Mouse (Mus musculus) forebrain, embryonic 16.5 days (tissue): ENCODE results near the gene Tenm4. TPM values are rescaled to one million over a fixed set of nuclear protein-coding genes. Genes with fewer than 3 reads are reported as not detected.

Source experiments
- ATAC-seq: fragments of 200-750 bp; cut with Nextera tagmentation; 2 replicates; pipeline ENCODE4 v1.8.0; 2017; ENCODE audit warnings: mild to moderate bottlenecking, moderate library complexity
- H3K27ac ChIP-seq: fragments of 300-500 bp; sonication (generic); 2 replicates; pipeline ENCODE4 v1.5.1; 2014; ENCODE audit warnings: low read length, control low read depth
- H3K27me3 ChIP-seq: fragments of 300-500 bp; sonication (generic); replicated peaks from 2 replicates; pipeline ENCODE4 v1.6.1; 2014; ENCODE audit warnings: low read length; ENCODE audit not compliant: control insufficient read depth, insufficient read depth
- H3K36me3 ChIP-seq: fragments of 300-500 bp; sonication (generic); 2 replicates; pipeline ENCODE4 v1.6.1; 2014; ENCODE audit not compliant: control insufficient read depth, insufficient read depth
- H3K4me1 ChIP-seq: fragments of 300-500 bp; sonication (generic); replicated peaks from 2 replicates; pipeline ENCODE4 v1.6.1; 2014; ENCODE audit warnings: low read length; ENCODE audit not compliant: control insufficient read depth, insufficient read depth
- H3K4me2 ChIP-seq: fragments of 300-500 bp; sonication (generic); 2 replicates; pipeline ENCODE4 v1.6.1; 2014; ENCODE audit warnings: mild to moderate bottlenecking, low read length, control low read depth
- H3K4me3 ChIP-seq: fragments of 300-500 bp; sonication (generic); replicated peaks from 2 replicates; pipeline ENCODE4 v1.5.1; 2014; ENCODE audit warnings: mild to moderate bottlenecking, low read length, control low read depth
- H3K9ac ChIP-seq: fragments of 300-500 bp; sonication (generic); replicated peaks from 2 replicates; pipeline ENCODE4 v1.6.1; 2014; ENCODE audit warnings: low read depth, low read length, control low read depth
- H3K9me3 ChIP-seq: fragments of 300-500 bp; sonication (generic); 2 replicates; pipeline ENCODE4 v1.6.1; 2016; ENCODE audit warnings: low read length; ENCODE audit not compliant: control insufficient read depth
- WGBS: fragments of 180-500 bp; shearing (Covaris S2); extraction: QIAGEN DNeasy Blood & Tissue Kit; methylation state at CpG from one replicate; pipeline ENCODE4 v1.1.7; 2014; 5-methylcytosine and 5-hydroxymethylcytosine counted together
- polyA plus RNA-seq: library from polyadenylated mRNA; unstranded; fragments of >200 nt; fragmentation: Nextera tagmentation; extraction: Ambion mirVana; gene quantifications from 2 replicates; pipeline ENCODE4 v1.2.1, GENCODE M21; 2015

Gene Tenm4
- polyA plus RNA-seq, 1 experiment from 2014 or later: 105 TPM

GRCm38 (mm10) chr7:96806561-96806960, 635.5 kb downstream of the Tenm4 start:
- no peaks in the 10 kb centered on the region for H3K9me3 ChIP-seq
- no peaks in the 10 kb centered on the region for H3K27me3 ChIP-seq
- no peak for ATAC-seq
- no peak overlapping the region for H3K4me2 ChIP-seq
- peaks cover 11% of the 10 kb centered on the region for H3K4me1 ChIP-seq
- H3K9ac ChIP-seq: no peak overlapping the region
- H3K4me3 ChIP-seq: no peak overlapping the region
- H3K36me3 ChIP-seq: no peaks in the 10 kb centered on the region
- WGBS: 81% methylated on average over 1 of the region's 1 CpGs
- no peak overlapping the region for H3K27ac ChIP-seq

- Histone ChIP-seq H3K9ac (no peak overlapping the region), H3K36me3 (no peaks in the 10 kb centered on the region), H3K27ac (peak overlapping the region; percentile 16; the same call in 1 of the 2 replicates), H3K9me3 (no peaks in the 10 kb centered on the region), H3K4me2 (no peak overlapping the region), H3K27me3 (no peaks in the 10 kb centered on the region), H3K4me1 (peaks cover 11% of the 10 kb centered on the region), H3K4me3 (no peak overlapping the region)
- 0 out of 2 replicates have a peak, but pooled peaks have one; percentile 19 for ATAC-seq
- 34% methylated on average over 15 of the region's 15 CpGs for WGBS
Observed at GRCm38 (mm10) chr7:96807281-96808058, 636.4 kb downstream of the Tenm4 start.

GRCm38 (mm10) chr7:96808059-96808646, 637.1 kb downstream of the Tenm4 start:
- Histone ChIP-seq H3K9ac (no peak overlapping the region), H3K4me1 (peaks cover 11% of the 10 kb centered on the region), H3K27ac (no peak overlapping the region), H3K9me3 (no peaks in the 10 kb centered on the region), H3K27me3 (no peaks in the 10 kb centered on the region), H3K4me3 (no peak overlapping the region), H3K36me3 (no peaks in the 10 kb centered on the region), H3K4me2 (no peak overlapping the region)
- WGBS: 56% methylated on average over 7 of the region's 7 CpGs
- ATAC-seq: peak; percentile 39

GRCm38 (mm10) chr7:96811691-96812090, 640.6 kb downstream of the Tenm4 start:
- no peaks in the 10 kb centered on the region for H3K27me3 ChIP-seq

GRCm38 (mm10) chr7:96813036-96813435, 642.0 kb downstream of the Tenm4 start:
- ATAC-seq: no peak
- 84% methylated on average over 5 of the region's 5 CpGs for WGBS
- H3K9me3 ChIP-seq: no peaks in the 10 kb centered on the region

More at GRCm38 (mm10) chr7:96811691-96812090, 640.6 kb downstream of the Tenm4 start:
- Histone ChIP-seq H3K9me3 (no peaks in the 10 kb centered on the region), H3K9ac (no peak overlapping the region), H3K36me3 (no peaks in the 10 kb centered on the region), H3K27ac (no peak overlapping the region), H3K4me2 (no peak overlapping the region), H3K4me1 (peaks cover 17% of the 10 kb centered on the region), H3K4me3 (no peak overlapping the region)
- 81% methylated on average over 11 of the region's 11 CpGs for WGBS
- ATAC-seq: peak; percentile 18; the same call in 1 of the 2 replicates

GRCm38 (mm10) chr7:96813497-96814400, 642.7 kb downstream of the Tenm4 start:
- H3K4me1 ChIP-seq: peaks cover 12% of the 10 kb centered on the region
- WGBS: 89% methylated on average over 9 of the region's 9 CpGs
- ATAC-seq: no peak

More at GRCm38 (mm10) chr7:96813036-96813435, 642.0 kb downstream of the Tenm4 start:
- Histone ChIP-seq H3K9ac (no peak overlapping the region), H3K27me3 (no peaks in the 10 kb centered on the region), H3K4me2 (no peak overlapping the region), H3K36me3 (no peaks in the 10 kb centered on the region), H3K4me1 (peaks cover 14% of the 10 kb centered on the region), H3K4me3 (no peak overlapping the region), H3K27ac (peak overlapping the region; percentile 20; the same call in 1 of the 2 replicates)

GRCm38 (mm10) chr7:96814581-96814980, 643.5 kb downstream of the Tenm4 start:
- Histone ChIP-seq H3K9me3 (no peaks in the 10 kb centered on the region), H3K36me3 (no peaks in the 10 kb centered on the region), H3K4me1 (peaks cover 14% of the 10 kb centered on the region), H3K4me2 (no peak overlapping the region), H3K27me3 (no peaks in the 10 kb centered on the region), H3K9ac (no peak overlapping the region), H3K27ac (no peak overlapping the region), H3K4me3 (no peak overlapping the region)
- no peak for ATAC-seq

More at GRCm38 (mm10) chr7:96813497-96814400, 642.7 kb downstream of the Tenm4 start:
- Histone ChIP-seq H3K9me3 (no peaks in the 10 kb centered on the region), H3K4me3 (no peak overlapping the region), H3K9ac (no peak overlapping the region), H3K27me3 (no peaks in the 10 kb centered on the region), H3K27ac (0 out of 2 replicates have a peak overlapping the region, but pooled peaks have one; percentile 17), H3K36me3 (no peaks in the 10 kb centered on the region), H3K4me2 (no peak overlapping the region)

- no peaks in the 10 kb centered on the region for H3K36me3 ChIP-seq
- no peaks in the 10 kb centered on the region for H3K27me3 ChIP-seq
- no peak overlapping the region for H3K4me3 ChIP-seq
- peak; percentile 30; the same call in 1 of the 2 replicates for ATAC-seq
- H3K9me3 ChIP-seq: no peaks in the 10 kb centered on the region
- 49% methylated on average over 6 of the region's 6 CpGs for WGBS
- no peak overlapping the region for H3K4me2 ChIP-seq
- H3K27ac ChIP-seq: peak overlapping the region; percentile 42
- H3K9ac ChIP-seq: no peak overlapping the region; the same call in 1 of the 2 replicates
- peaks cover 23% of the 10 kb centered on the region for H3K4me1 ChIP-seq
Observed at GRCm38 (mm10) chr7:96817030-96817674, 646.1 kb downstream of the Tenm4 start.
